Mouse (Mus musculus) heart, adult 10 weeks (tissue): Measurements from ENCODE around the gene Gm42669. TPM values are rescaled to one million over a fixed set of nuclear protein-coding genes. Genes with fewer than 3 reads are reported as not detected.

ENCODE experiments used
- polyA plus RNA-seq: library from polyadenylated mRNA; stranded (reverse); fragments of 350-450 nt; fragmentation: Illumina TruSeq; extraction: RNeasy Lipid Tissue Mini Kit (QIAGEN cat#74804); gene quantifications from one replicate; pipeline ENCODE4 v1.2.3, GENCODE M21; 2014; ENCODE audit warnings: low read depth, low replicate concordance

Gm42669 gene
- not detected for polyA plus RNA-seq

GRCm38 (mm10) chr5:107507321-107507720 is at the start of gene Gm42669:
Gene Gm42669, plus strand, starts transcription at chr5:107507621.

DNA sequence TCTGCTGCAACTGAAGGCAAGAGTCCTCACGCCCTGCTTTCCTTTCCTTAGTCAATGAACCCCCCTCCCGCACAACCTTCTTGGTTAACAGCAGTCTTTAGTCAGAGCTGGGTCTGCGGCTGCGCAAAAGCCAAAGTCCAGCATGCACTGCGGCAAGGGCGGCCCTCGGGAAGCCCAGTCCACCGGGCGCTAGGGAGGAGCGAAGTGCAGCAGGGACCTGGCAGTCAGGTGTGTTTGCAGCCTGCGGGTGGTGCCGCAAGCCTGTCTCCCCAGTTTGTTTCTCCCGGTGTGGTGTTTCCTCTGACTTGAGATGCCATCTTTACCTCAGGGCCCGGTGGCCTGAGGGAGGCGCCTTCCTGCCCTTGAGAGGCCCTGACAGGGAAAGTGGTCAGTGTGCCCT is 27.2 kb downstream of the Gm42669 start, which contains the start of gene 1700028K03Rik:
TSS of gene 1700028K03Rik (plus strand) at position 129 of the 400 bp plus-strand sequence.

DNA sequence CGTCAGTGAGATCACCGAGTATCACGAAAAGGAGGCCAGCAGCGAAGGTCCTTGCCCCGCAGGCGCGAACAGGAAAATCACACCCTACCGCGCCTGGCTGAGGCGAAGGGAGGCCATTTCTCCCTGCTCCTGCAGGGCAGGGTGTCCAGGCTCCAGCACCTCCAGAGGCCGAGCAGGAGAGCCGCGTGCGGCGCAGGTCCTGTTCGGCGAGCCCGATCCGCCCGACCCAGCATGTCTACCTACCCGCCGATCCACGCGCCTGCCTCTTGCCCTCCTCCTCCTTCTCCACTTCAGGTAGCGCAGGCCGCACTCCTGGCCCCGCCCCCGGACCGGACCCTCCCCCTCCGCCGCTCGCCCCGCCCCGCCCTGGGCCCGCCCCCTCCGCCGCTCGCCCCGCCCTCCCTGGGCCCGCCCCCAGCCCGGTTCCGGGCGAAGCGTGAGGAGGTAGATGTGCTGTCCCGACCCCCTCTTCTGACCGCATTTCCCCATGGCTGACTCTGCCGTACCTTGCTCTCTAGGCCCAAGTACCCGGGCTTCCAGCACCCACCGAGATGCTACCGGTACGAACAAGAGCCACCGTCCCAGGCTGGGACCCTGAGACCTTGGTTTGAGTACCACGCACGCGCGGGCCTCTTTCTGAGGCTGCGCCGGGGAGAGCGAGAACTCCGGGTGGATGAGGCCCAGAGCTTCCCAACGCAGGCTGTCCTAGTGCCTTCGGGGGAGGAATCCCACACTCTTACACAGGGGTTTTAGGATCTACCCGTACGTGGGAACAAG is 90.1 kb downstream of the Gm42669 start, which contains the start of the genes Rpap2 and Glmn:
TSS of gene Rpap2 (plus strand) at position 73 of the 777 bp plus-strand sequence.
TSS of gene Glmn (minus strand) at position 588 of the 777 bp plus-strand sequence.

Other genes with a start within 250 kb of the Gm42669 start
- 26.2 TPM for gene Tgfbr3, start 218.0 kb upstream of the Gm42669 start, polyA plus RNA-seq
- gene Brdt, start 176.5 kb upstream of the Gm42669 start, polyA plus RNA-seq, result 0.37 TPM
- gene Ephx4, start 104.9 kb upstream of the Gm42669 start, polyA plus RNA-seq, result not detected
- not detected for gene Lpcat2b, start 76.1 kb upstream of the Gm42669 start, polyA plus RNA-seq
- gene Btbd8, start 69.6 kb upstream of the Gm42669 start, polyA plus RNA-seq, result 4.1 TPM
- gene 1700028K03Rik, start 27.1 kb downstream of the Gm42669 start, polyA plus RNA-seq, result not detected
- gene Rpap2, start 89.8 kb downstream of the Gm42669 start, polyA plus RNA-seq, result 9.0 TPM
- 7.1 TPM for gene Glmn, start 90.3 kb downstream of the Gm42669 start, polyA plus RNA-seq
- gene Gfi1, start 218.4 kb downstream of the Gm42669 start, polyA plus RNA-seq, result not detected